Mouse (Mus musculus) CH12.LX (cell line): ENCODE measurements at regions not wholly inside any gene's neighbourhood (a gene's known extent, or its start where the extent isn't known, plus 50 kb on each side); places are given as distances from the start of the nearest gene placed in this dataset.

Experiments used
- DNase-seq: peaks from one replicate; pipeline ENCODE4 v3.0.0-alpha.2; 2013; ENCODE audit errors: extremely low read depth
- H3K27ac ChIP-seq: 2 replicates; pipeline ENCODE4 v1.5.1; 2012; ENCODE audit warnings: low read depth, mild to moderate bottlenecking, control low read depth, moderate library complexity; ENCODE audit not compliant: insufficient read depth
- H3K27me3 ChIP-seq: replicated peaks from 2 replicates; pipeline ENCODE3; 2012; ENCODE audit warnings: inconsistent platforms
- H3K36me3 ChIP-seq, 2 experiments: replicated peaks in 1 of 2; 2 replicates each; pipeline versions ENCODE3 to v1.6.1; 2012; ENCODE audit warnings: inconsistent platforms in 1 of 2, low read length in 1 of 2, mild to moderate bottlenecking in 1 of 2, mixed read lengths in 1 of 2, moderate library complexity in 1 of 2; ENCODE audit not compliant: control insufficient read depth in 1 of 2, insufficient read depth in 1 of 2
- H3K4me1 ChIP-seq, 2 experiments: 2 replicates each; pipeline ENCODE4 v1.6.1; 2012; ENCODE audit warnings: inconsistent platforms in 1 of 2, moderate library complexity in 1 of 2; ENCODE audit not compliant: insufficient read depth in 2 of 2, control insufficient read depth in 1 of 2
- H3K4me2 ChIP-seq: 2 replicates; pipeline ENCODE4 v1.6.1; 2012; ENCODE audit warnings: low read depth, mild to moderate bottlenecking, control low read depth; ENCODE audit not compliant: poor library complexity, insufficient read depth, severe bottlenecking
- H3K4me3 ChIP-seq, 3 experiments: fragments of 150-350 bp in 1 of 3; sonication (generic) in 1 of 3; replicated peaks in 1 of 3; 2 replicates each; pipeline versions ENCODE3 to v1.5.1; 2011 to 2012; ENCODE audit warnings: low read depth in 2 of 3, low read length in 2 of 3, mild to moderate bottlenecking in 2 of 3, moderate library complexity in 2 of 3, control low read depth in 1 of 3, improper control_type of control experiment in 1 of 3, inconsistent platforms in 1 of 3, mixed read lengths in 1 of 3; ENCODE audit not compliant: poor library complexity in 1 of 3
- H3K79me2 ChIP-seq: replicated peaks from 2 replicates; pipeline ENCODE4 v1.6.1; 2012; ENCODE audit warnings: mild to moderate bottlenecking, moderate library complexity; ENCODE audit not compliant: control insufficient read depth, poor library complexity, insufficient read depth, severe bottlenecking; ENCODE audit errors: extremely low read depth
- H3K9ac ChIP-seq: 2 replicates; pipeline ENCODE4 v1.6.1; 2012; ENCODE audit warnings: low read depth, mild to moderate bottlenecking, control low read depth, moderate library complexity; ENCODE audit not compliant: insufficient read depth
- H3K9me3 ChIP-seq: replicated peaks from 2 replicates; pipeline ENCODE3; 2012; ENCODE audit warnings: low read length, inconsistent platforms, mixed read lengths
- BHLHE40 ChIP-seq: IDR thresholded peaks from 2 replicates; pipeline ENCODE4 v1.6.1; 2011; ENCODE audit warnings: mild to moderate bottlenecking, low read depth, low read length, improper control_type of control experiment
- CHD2 ChIP-seq: IDR thresholded peaks from 2 replicates; pipeline ENCODE4 v1.6.1; 2011; ENCODE audit warnings: low read length, improper control_type of control experiment
- ELF1 ChIP-seq: IDR thresholded peaks from 2 replicates; pipeline ENCODE4 v1.6.1; 2014; ENCODE audit warnings: low read depth, mild to moderate bottlenecking, inconsistent platforms, low read length, improper control_type of control experiment
- ETS1 ChIP-seq: conservative IDR thresholded peaks from 2 replicates; pipeline ENCODE4 v1.6.1; 2012; ENCODE audit warnings: low read depth, mild to moderate bottlenecking, inconsistent platforms, low read length, improper control_type of control experiment, moderate library complexity
- GABPA ChIP-seq: IDR thresholded peaks from 2 replicates; pipeline ENCODE4 v1.6.1; 2012; ENCODE audit warnings: low read depth, low read length, improper control_type of control experiment, inconsistent platforms; ENCODE audit not compliant: insufficient replicate concordance
- JUN ChIP-seq: IDR thresholded peaks from 2 replicates; pipeline ENCODE4 v1.6.1; 2011; ENCODE audit warnings: low read depth, mild to moderate bottlenecking, low read length, improper control_type of control experiment, moderate library complexity; ENCODE audit not compliant: insufficient read depth
- MAX ChIP-seq: IDR thresholded peaks from 2 replicates; pipeline ENCODE4 v1.6.1; 2011; ENCODE audit warnings: low read length, improper control_type of control experiment
- MAZ ChIP-seq: IDR thresholded peaks from 2 replicates; pipeline ENCODE4 v1.6.1; 2012; ENCODE audit warnings: low read depth, mild to moderate bottlenecking, inconsistent platforms, low read length, improper control_type of control experiment, moderate library complexity
- MXI1 ChIP-seq: IDR thresholded peaks from 2 replicates; pipeline ENCODE4 v1.6.1; 2011; ENCODE audit warnings: mild to moderate bottlenecking, low read depth, low read length, improper control_type of control experiment
- PAX5 ChIP-seq: IDR thresholded peaks from 2 replicates; pipeline ENCODE4 v1.6.1; 2012; ENCODE audit warnings: low read length, inconsistent platforms, mixed read lengths
- POLR2A ChIP-seq: IDR thresholded peaks from 2 replicates; pipeline ENCODE4 v1.6.1; 2011; ENCODE audit warnings: low read depth, mild to moderate bottlenecking, improper control_type of control experiment, low read length
- POLR2AphosphoS2 ChIP-seq: IDR thresholded peaks from 2 replicates; pipeline ENCODE4 v1.6.1; 2011; ENCODE audit warnings: low read depth, low read length, improper control_type of control experiment
- RAD21 ChIP-seq: IDR thresholded peaks from 2 replicates; pipeline ENCODE4 v1.6.1; 2011; ENCODE audit warnings: low read depth, mild to moderate bottlenecking, low read length, improper control_type of control experiment, moderate library complexity
- RCOR1 ChIP-seq: conservative IDR thresholded peaks from 2 replicates; pipeline ENCODE4 v1.6.1; 2012; ENCODE audit warnings: low read depth, mild to moderate bottlenecking, inconsistent platforms, low read length, improper control_type of control experiment
- SIN3A ChIP-seq: IDR thresholded peaks from 2 replicates; pipeline ENCODE4 v1.6.1; 2012; ENCODE audit warnings: low read length, improper control_type of control experiment, inconsistent platforms
- TCF12 ChIP-seq: IDR thresholded peaks from 2 replicates; pipeline ENCODE4 v1.6.1; 2014; ENCODE audit warnings: low read depth, mild to moderate bottlenecking, inconsistent platforms, low read length, improper control_type of control experiment
- USF2 ChIP-seq: conservative IDR thresholded peaks from 2 replicates; pipeline ENCODE4 v1.6.1; 2011; ENCODE audit warnings: low read depth, low read length, improper control_type of control experiment
- ZMIZ1 ChIP-seq: IDR thresholded peaks from 2 replicates; pipeline ENCODE4 v1.6.1; 2012; ENCODE audit warnings: low read depth, mild to moderate bottlenecking, inconsistent platforms, low read length, improper control_type of control experiment
- ZNF384 ChIP-seq: IDR thresholded peaks from 2 replicates; pipeline ENCODE4 v1.6.1; 2012; ENCODE audit warnings: low read depth, low read length, improper control_type of control experiment, inconsistent platforms
- dilution Hi-C: fragments of 300-500 bp; cut with MboI; formaldehyde crosslinking; loops from 2 replicates; pipeline ENCODE4 v1.14.3; 2020; ENCODE audit warnings: low sequenced_read_pairs; ENCODE audit not compliant: extremely low pct_unique_long_range_greater_than_20kb, extremely low pct_ligation_motif_present
- in situ Hi-C: fragments of 300-500 bp; cut with MboI; formaldehyde crosslinking; loops from 3 replicates; pipeline ENCODE4 v1.14.3; 2019; ENCODE audit warnings: low sequenced_read_pairs, low pct_ligation_motif_present, low pct_unique_long_range_greater_than_20kb, mixed read lengths

- Histone ChIP-seq H3K9me3 (no peaks in the 10 kb centered on the region), H3K27ac (no peak overlapping the region), H3K4me2 (no peak overlapping the region), H3K36me3 (no peaks in the 10 kb centered on the region), H3K4me3 (no peak overlapping the region), H3K79me2 (no peaks in the 10 kb centered on the region), H3K9ac (no peak overlapping the region), H3K27me3 (peaks cover 15% of the 10 kb centered on the region), H3K4me1 (no peaks in the 10 kb centered on the region)
- TF ChIP-seq ZMIZ1, result no peak
- no peak for TF ChIP-seq MAX
- TF ChIP-seq GABPA, result no peak
- no peak for TF ChIP-seq PAX5
- TF ChIP-seq MXI1, result no peak
- no peak for TF ChIP-seq USF2
- no peak for TF ChIP-seq ZNF384
- no peak for TF ChIP-seq BHLHE40
- TF ChIP-seq POLR2A, result no peak
- no peak for TF ChIP-seq ELF1
- TF ChIP-seq JUN, result no peak
- TF ChIP-seq RAD21, result no peak
- in situ Hi-C loops (no loop called here), dilution Hi-C loops (no loop called here)
- DNase-seq, result no peak
Measured at GRCm38 (mm10) chr4:105525135-105525534, 264.5 kb upstream of the Gm12728 start.

GRCm38 (mm10) chr4:105526755-105527154 is 262.9 kb upstream of the Gm12728 start:
- dilution Hi-C loops, result no loop called here

More at GRCm38 (mm10) chr4:105526755-105527154, 262.9 kb upstream of the Gm12728 start:
- no peaks in the 10 kb centered on the region for H3K9me3 ChIP-seq
- no peak for DNase-seq
- no peaks in the 10 kb centered on the region for H3K4me1 ChIP-seq
- no peak overlapping the region for H3K4me3 ChIP-seq
- H3K79me2 ChIP-seq, result no peaks in the 10 kb centered on the region
- H3K4me2 ChIP-seq, result no peak overlapping the region
- peaks cover 13% of the 10 kb centered on the region for H3K27me3 ChIP-seq
- no peak overlapping the region for H3K27ac ChIP-seq
- in situ Hi-C loops, result no loop called here
- no peaks in the 10 kb centered on the region for H3K36me3 ChIP-seq
- no peak for TF ChIP-seq SIN3A
- TF ChIP-seq ZNF384, result no peak
- TF ChIP-seq ETS1, result no peak
- TF ChIP-seq MXI1, result no peak
- no peak for TF ChIP-seq TCF12
- TF ChIP-seq MAX, result no peak
- TF ChIP-seq JUN, result no peak
- TF ChIP-seq POLR2A, result no peak
- no peak for TF ChIP-seq POLR2AphosphoS2
- TF ChIP-seq CHD2, result no peak
- no peak for TF ChIP-seq RCOR1
- no peak for TF ChIP-seq MAZ
- no peak overlapping the region for H3K9ac ChIP-seq
